Mouse (Mus musculus) neutrophil, adult 65 days (primary cell): ENCODE data around the gene Vmn1r22. TPM values are rescaled to one million over a fixed set of nuclear protein-coding genes. Genes with fewer than 3 reads are reported as not detected.

Source experiments
- total RNA-seq: library from RNA; stranded (reverse); gene quantifications from 2 replicates; pipeline ENCODE4 v1.2.4, GENCODE M21; 2023

The Vmn1r22 gene
- total RNA-seq = not detected in 2 replicates

GRCm38 (mm10) chr6:57907928-57908327 is at the start of gene Vmn1r22:
Gene Vmn1r22, minus strand, starts transcription at chr6:57908028.

DNA sequence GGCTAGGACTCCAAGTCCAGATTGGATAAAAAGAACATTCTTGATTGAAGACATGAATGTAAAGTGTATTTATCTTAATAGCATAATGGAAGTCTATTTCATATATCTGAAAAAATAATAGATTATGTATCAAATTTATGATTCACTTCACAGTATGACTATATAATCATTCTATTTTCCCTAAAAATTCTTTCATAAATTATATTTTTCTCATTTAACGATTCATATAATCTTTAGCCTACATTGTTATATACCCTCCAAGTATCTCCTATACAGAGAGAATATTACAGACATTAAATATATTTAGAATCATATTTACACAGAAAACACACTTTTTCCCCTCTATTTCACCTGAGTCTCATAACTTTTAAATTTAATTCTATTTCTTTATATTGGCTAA is 18.9 kb upstream of the Vmn1r22 start, which contains the start of gene Vmn1r23:
Vmn1r23 (minus strand) TSS at position 101 of the 400 bp plus-strand sequence.

GRCm38 (mm10) chr6:57850286-57850685 is 57.5 kb downstream of the Vmn1r22 start, which contains the start of gene Vmn1r21:
Gene Vmn1r21, minus strand, starts transcription at chr6:57850343.

Other genes with a start within 250 kb of the Vmn1r22 start
- 0.59 and 0.82 TPM in 2 replicates for gene Pyurf, start 215.9 kb downstream of the Vmn1r22 start, total RNA-seq
- 9.4 and 11.3 TPM in 2 replicates for gene Lancl2, start 205.5 kb downstream of the Vmn1r22 start, total RNA-seq
- 12.3 and 14.2 TPM in 2 replicates for gene Vopp1, start 82.9 kb downstream of the Vmn1r22 start, total RNA-seq
- not detected in 2 replicates for gene Vmn1r21, start 57.7 kb downstream of the Vmn1r22 start, total RNA-seq
- gene Vmn1r23, start 18.8 kb upstream of the Vmn1r22 start, total RNA-seq = not detected in 2 replicates
- gene Vmn1r24, start 53.5 kb upstream of the Vmn1r22 start, total RNA-seq = not detected in 2 replicates
- not detected in 2 replicates for gene Vmn1r25, start 72.8 kb upstream of the Vmn1r22 start, total RNA-seq
- gene Vmn1r26, start 107.1 kb upstream of the Vmn1r22 start, total RNA-seq = not detected in 2 replicates